Mouse (Mus musculus) heart, adult 2 months (tissue): ENCODE data around the gene Cbx7.

Source experiments
- CTCF ChIP-seq: fragments of 200-600 bp; IDR thresholded peaks from 2 replicates; pipeline ENCODE4 v1.8.1; 2022; ENCODE audit warnings: antibody characterized with exemption, mild to moderate bottlenecking, moderate library complexity
- EP300 ChIP-seq: fragments of 200-500 bp; IDR thresholded peaks from 2 replicates; pipeline ENCODE4 v1.6.1; 2011; ENCODE audit warnings: low read depth, low read length, control low read depth; ENCODE audit not compliant: insufficient read depth
- POLR2A ChIP-seq: fragments of 200-500 bp; IDR thresholded peaks from 2 replicates; pipeline ENCODE4 v1.6.1; 2011; ENCODE audit warnings: mild to moderate bottlenecking, low read depth, low read length, control low read depth; ENCODE audit not compliant: insufficient read depth

GRCm38 (mm10) chr15:79892213-79892541, 78.7 kb downstream of the Cbx7 start:
- TF ChIP-seq CTCF (no peak), EP300 (peak; percentile 64; the same call in 1 of the 2 replicates), POLR2A (peak; percentile 90)
